Mouse (Mus musculus): Measurements from ENCODE around the gene Slc16a13. TPM values are rescaled to one million over a fixed set of nuclear protein-coding genes. Genes with fewer than 3 reads are reported as not detected.

The Slc16a13 gene
- total RNA-seq (2023) = 2.5 TPM

GRCm38 (mm10) chr11:70220731-70221602 is at the start of gene Slc16a13:
Slc16a13 (minus strand) TSS chr11:70221064.

DNA sequence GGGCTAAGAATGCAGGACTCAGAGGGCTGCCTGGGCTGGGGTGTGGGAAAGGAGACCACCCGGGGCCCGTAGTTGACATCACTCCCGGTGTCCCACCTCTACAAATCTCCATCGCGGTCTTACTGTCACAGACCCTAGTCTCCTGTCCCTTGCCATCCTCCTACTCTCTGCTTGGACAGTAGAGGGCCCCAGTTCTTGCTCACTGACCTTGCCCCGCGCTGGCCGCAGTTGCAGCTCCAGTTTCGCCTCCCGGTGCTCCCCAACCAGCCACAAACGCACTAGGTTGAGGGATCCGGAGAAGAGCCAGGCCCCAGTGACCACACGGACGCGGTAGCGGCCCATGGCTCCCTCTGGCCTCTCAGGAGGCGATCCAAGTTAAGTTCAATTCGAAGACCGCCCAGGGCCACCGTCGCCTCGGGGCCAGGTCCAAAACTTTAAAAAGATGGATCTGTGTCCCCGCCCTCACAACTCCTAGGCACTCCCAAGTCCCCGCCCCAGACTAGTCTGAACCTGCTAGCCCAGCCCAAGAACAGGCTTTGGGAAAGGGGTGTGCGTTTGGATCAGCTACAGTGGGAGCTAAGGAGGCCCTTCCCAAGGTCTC is 34.2 kb upstream of the Slc16a13 start, which contains the start of gene Alox12:
Gene Alox12, minus strand, starts transcription at position 423 of the 601 bp plus-strand sequence.

GRCm38 (mm10) chr11:70239541-70240279 is 18.8 kb upstream of the Slc16a13 start, which contains the start of the genes Gm21988 and Rnasek:
Gm21988 (minus strand) TSS chr11:70239830.
Rnasek (minus strand) TSS chr11:70239842.

GRCm38 (mm10) chr11:70237457-70238167 is 16.7 kb upstream of the Slc16a13 start, which contains the start of gene 0610010K14Rik:
0610010K14Rik (minus strand) TSS chr11:70237914.

GRCm38 (mm10) chr11:70229260-70230010 is 8.6 kb upstream of the Slc16a13 start, which contains the start of gene Bcl6b:
Bcl6b (minus strand) TSS chr11:70229798.

GRCm38 (mm10) chr11:70212423-70212822 is 8.4 kb downstream of the Slc16a13 start, which contains the start of gene Slc16a11:
Slc16a11 (plus strand) TSS chr11:70212752.

Other genes with a start within 250 kb of the Slc16a13 start
- 114 TPM for gene Ctdnep1, start 239.9 kb downstream of the Slc16a13 start, total RNA-seq (2023)
- 36.4 TPM for gene Elp5, start 238.5 kb downstream of the Slc16a13 start, total RNA-seq (2023)
- 172 TPM for gene Gabarap, start 229.9 kb downstream of the Slc16a13 start, total RNA-seq (2023)
- 55.3 TPM for gene Phf23, start 225.3 kb downstream of the Slc16a13 start, total RNA-seq (2023)
- gene Dvl2, start 220.5 kb downstream of the Slc16a13 start, total RNA-seq (2023) = 47.2 TPM
- 46.3 TPM for gene Acadvl, start 205.7 kb downstream of the Slc16a13 start, total RNA-seq (2023)
- 27.8 TPM for gene Dlg4, start 204.1 kb downstream of the Slc16a13 start, total RNA-seq (2023)
- not detected for gene Asgr1, start 167.0 kb downstream of the Slc16a13 start, total RNA-seq (2023)
- gene Asgr2, start 128.4 kb downstream of the Slc16a13 start, total RNA-seq (2023) = not detected
- gene Mgl2, start 90.7 kb downstream of the Slc16a13 start, total RNA-seq (2023) = not detected
- gene Clec10a, start 64.9 kb downstream of the Slc16a13 start, total RNA-seq (2023) = not detected
- gene Slc16a11, start 8.3 kb downstream of the Slc16a13 start, total RNA-seq (2023) = not detected
- 0.15 TPM for gene Bcl6b, start 8.7 kb upstream of the Slc16a13 start, total RNA-seq (2023)
- gene 0610010K14Rik, start 16.9 kb upstream of the Slc16a13 start, total RNA-seq (2023) = 60.8 TPM
- gene Gm21988, start 18.8 kb upstream of the Slc16a13 start, total RNA-seq (2023) = 4.4 TPM
- gene Rnasek, start 18.8 kb upstream of the Slc16a13 start, total RNA-seq (2023) = 59.2 TPM
- not detected for gene Alox12, start 34.3 kb upstream of the Slc16a13 start, total RNA-seq (2023)
- not detected for gene Alox12e, start 101.6 kb upstream of the Slc16a13 start, total RNA-seq (2023)
- gene Alox15, start 131.0 kb upstream of the Slc16a13 start, total RNA-seq (2023) = 0.77 TPM
- gene Pelp1, start 189.0 kb upstream of the Slc16a13 start, total RNA-seq (2023) = 26.8 TPM
- 289 TPM for gene Arrb2, start 211.6 kb upstream of the Slc16a13 start, total RNA-seq (2023)
- gene Med11, start 230.9 kb upstream of the Slc16a13 start, total RNA-seq (2023) = 27.4 TPM
- 1.8 TPM for gene Zmynd15, start 238.4 kb upstream of the Slc16a13 start, total RNA-seq (2023)
- 2.5 TPM for gene Cxcl16, start 238.9 kb upstream of the Slc16a13 start, total RNA-seq (2023)

Measured in CD8-positive naive resting alpha-beta T cell, adult 57 days (primary cell).